Mouse (Mus musculus) layer of hippocampus, adult 9-10 months (tissue): ENCODE measurements around the gene 4930564D02Rik.

ENCODE experiments used
- DNase-seq: peaks from one replicate; pipeline ENCODE4 v3.0.0; 2022; ENCODE audit warnings: low spot score

4930564D02Rik gene

GRCm38 (mm10) chr3:105113859-105114258 is 47.2 kb downstream of the 4930564D02Rik start:
- DNase-seq: no peak

DNA sequence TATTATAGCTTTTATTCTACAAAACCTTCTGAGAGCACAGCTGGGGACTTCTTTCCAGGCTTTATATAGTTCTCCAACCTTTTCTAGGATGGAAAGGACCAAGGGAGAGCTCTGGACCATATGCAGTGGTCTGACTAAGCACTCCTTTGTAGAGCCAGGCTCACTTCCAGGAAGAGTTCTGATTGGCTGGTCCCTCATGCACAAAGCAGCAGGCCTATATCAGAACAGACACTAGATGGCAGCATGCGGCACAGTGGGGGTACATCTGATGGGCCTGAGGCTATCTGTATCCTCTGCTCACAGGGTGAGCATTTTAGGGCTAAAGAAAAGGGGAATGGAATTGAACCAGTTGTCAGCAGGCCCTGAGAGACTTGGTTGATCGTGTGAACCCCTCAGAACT is 47.6 kb downstream of the 4930564D02Rik start:
- DNase-seq: peak; percentile 85

- DNase-seq: no peak
These were observed 50.0 kb downstream of the 4930564D02Rik start for GRCm38 (mm10) chr3:105116596-105116995.

- DNase-seq: no peak
These were observed 57.1 kb downstream of the 4930564D02Rik start for GRCm38 (mm10) chr3:105123776-105124175.

GRCm38 (mm10) chr3:105127881-105128280 is 61.2 kb downstream of the 4930564D02Rik start:
- DNase-seq: no peak
